Mouse (Mus musculus): ENCODE measurements around the gene Hsd17b11. TPM values are rescaled to one million over a fixed set of nuclear protein-coding genes. Genes with fewer than 3 reads are reported as not detected.
"Not testable (repeated sequence)": the region's sequence is repeated elsewhere in the genome, so short reads cannot be mapped to it uniquely, and the experiment has no call there.

Gene Hsd17b11
- total RNA-seq, 2 experiments from 2014 or later = 9.0 to 18.0 TPM

- peak; percentile 65; the same call in 1 of the 2 replicates for ATAC-seq (replicated peaks; ENCODE audit: low FRiP score, poor library complexity, severe bottlenecking)
Observed at GRCm38 (mm10) chr5:103998739-103999138, 23.0 kb downstream of the Hsd17b11 start.

- peak; percentile 71 for ATAC-seq (replicated peaks; ENCODE audit: low FRiP score, poor library complexity, severe bottlenecking)
Observed at GRCm38 (mm10) chr5:103995181-103995580, 26.5 kb downstream of the Hsd17b11 start.

GRCm38 (mm10) chr5:103994669-103995068, 27.1 kb downstream of the Hsd17b11 start:
- peak; percentile 67 for ATAC-seq (replicated peaks; ENCODE audit: low FRiP score, poor library complexity, severe bottlenecking)

GRCm38 (mm10) chr5:103993601-103994000, 28.1 kb downstream of the Hsd17b11 start:
- ATAC-seq (replicated peaks; ENCODE audit: low FRiP score, poor library complexity, severe bottlenecking) = peak; percentile 63; the same call in 1 of the 2 replicates

GRCm38 (mm10) chr5:103992831-103993230, 28.9 kb downstream of the Hsd17b11 start:
- no peak for ATAC-seq (replicated peaks; ENCODE audit: low FRiP score, poor library complexity, severe bottlenecking)

GRCm38 (mm10) chr5:103980705-103981560, 40.8 kb downstream of the Hsd17b11 start:
- ATAC-seq (replicated peaks; ENCODE audit: low FRiP score, poor library complexity, severe bottlenecking) = no peak

GRCm38 (mm10) chr5:103977907-103978570, 43.7 kb downstream of the Hsd17b11 start:
- no peak for ATAC-seq (replicated peaks; ENCODE audit: low FRiP score, poor library complexity, severe bottlenecking)

- no peak for ATAC-seq (replicated peaks; ENCODE audit: low FRiP score, poor library complexity, severe bottlenecking)
Observed at GRCm38 (mm10) chr5:103977297-103977696, 44.4 kb downstream of the Hsd17b11 start, which contains the start of gene Hsd17b13. Gene Hsd17b13 (minus strand): TSS chr5:103977410.

- no peak for ATAC-seq (replicated peaks; ENCODE audit: low FRiP score, poor library complexity, severe bottlenecking)
Observed at GRCm38 (mm10) chr5:103975736-103976135, 46.0 kb downstream of the Hsd17b11 start.

- ATAC-seq (replicated peaks; ENCODE audit: low FRiP score, poor library complexity, severe bottlenecking) = no peak
Observed at GRCm38 (mm10) chr5:103972801-103973200, 48.9 kb downstream of the Hsd17b11 start.

- ATAC-seq (replicated peaks; ENCODE audit: low FRiP score, poor library complexity, severe bottlenecking) = no peak
Observed at GRCm38 (mm10) chr5:103972379-103972778, 49.3 kb downstream of the Hsd17b11 start.

- no peak for ATAC-seq (replicated peaks; ENCODE audit: low FRiP score, poor library complexity, severe bottlenecking)
Observed at GRCm38 (mm10) chr5:103971051-103971450, 50.7 kb downstream of the Hsd17b11 start.

GRCm38 (mm10) chr5:103962935-103963429, 58.7 kb downstream of the Hsd17b11 start:
- ATAC-seq (replicated peaks; ENCODE audit: low FRiP score, poor library complexity, severe bottlenecking) = no peak

GRCm38 (mm10) chr5:103954638-103955037, 67.1 kb downstream of the Hsd17b11 start:
- no peak for ATAC-seq (replicated peaks; ENCODE audit: low FRiP score, poor library complexity, severe bottlenecking)

- ATAC-seq (replicated peaks; ENCODE audit: low FRiP score, poor library complexity, severe bottlenecking) = no peak
Observed at GRCm38 (mm10) chr5:103953135-103954083, 68.3 kb downstream of the Hsd17b11 start.

- not testable (repeated sequence) for ATAC-seq (replicated peaks; ENCODE audit: low FRiP score, poor library complexity, severe bottlenecking)
Observed at GRCm38 (mm10) chr5:103950138-103950537, 71.6 kb downstream of the Hsd17b11 start.

GRCm38 (mm10) chr5:103943183-103943582, 78.5 kb downstream of the Hsd17b11 start:
- no peak for ATAC-seq (replicated peaks; ENCODE audit: low FRiP score, poor library complexity, severe bottlenecking)

GRCm38 (mm10) chr5:103939856-103940255, 81.9 kb downstream of the Hsd17b11 start:
- no peak for ATAC-seq (replicated peaks; ENCODE audit: low FRiP score, poor library complexity, severe bottlenecking)
